Mouse (Mus musculus) cerebellum, adult 18-20 months (tissue): Measurements from ENCODE around the gene Ccdc162.
"Not testable (repeated sequence)": the region's sequence is repeated elsewhere in the genome, so short reads cannot be mapped to it uniquely, and the experiment has no call there.

Experiments used
- DNase-seq, 2 experiments: peaks; one replicate each; pipeline ENCODE4 v3.0.0; 2021

Ccdc162 gene

GRCm38 (mm10) chr10:41690978-41691377, 25.5 kb downstream of the Ccdc162 start:
- no peak for DNase-seq

DNA sequence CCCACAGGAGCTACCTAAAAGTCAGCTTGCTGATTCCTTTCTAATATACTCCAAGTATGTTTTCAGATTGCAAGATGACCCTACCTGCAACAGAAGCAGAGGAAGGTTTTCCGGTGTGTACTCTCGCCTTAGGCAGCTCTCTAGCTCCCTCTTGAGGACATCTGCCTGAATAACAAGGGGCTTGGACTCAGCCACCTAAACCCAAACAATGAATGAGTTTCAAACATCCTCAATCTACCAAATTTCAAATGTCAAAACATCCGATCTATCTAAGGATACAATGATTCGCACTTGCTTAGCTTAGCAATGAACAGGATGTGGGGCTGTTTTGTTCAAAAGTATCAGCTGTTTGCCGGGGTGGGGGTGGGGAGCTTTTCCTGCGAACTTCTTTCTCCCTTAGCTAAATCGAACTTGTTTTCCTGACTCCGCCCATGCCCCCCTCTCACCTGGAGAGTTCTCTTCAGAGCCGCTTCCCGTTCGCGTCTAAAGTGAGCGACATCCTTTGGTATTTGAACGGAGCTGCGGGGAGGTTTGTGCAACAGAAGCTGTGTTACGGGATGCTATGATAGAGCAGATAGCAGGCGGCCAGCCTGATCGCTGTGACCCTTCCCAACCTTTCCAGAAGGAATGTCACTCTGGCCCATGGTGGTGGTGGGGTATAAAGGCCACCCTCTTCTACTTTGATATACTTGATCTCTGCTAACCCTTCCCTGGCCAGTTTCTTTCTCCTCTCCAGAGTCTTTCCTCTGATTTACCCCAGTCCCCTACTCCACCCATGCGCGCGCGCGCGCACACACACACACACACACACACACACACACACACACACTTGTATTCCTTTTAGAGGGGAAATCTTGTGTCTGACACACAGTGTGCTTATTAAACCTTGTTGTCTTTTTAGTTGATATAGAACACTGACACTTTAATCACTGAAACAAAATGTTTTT, 26.2 kb downstream of the Ccdc162 start:
- DNase-seq = peak; percentile 66 to 77

GRCm38 (mm10) chr10:41684548-41684996, 31.9 kb downstream of the Ccdc162 start:
- DNase-seq = no peak

DNA sequence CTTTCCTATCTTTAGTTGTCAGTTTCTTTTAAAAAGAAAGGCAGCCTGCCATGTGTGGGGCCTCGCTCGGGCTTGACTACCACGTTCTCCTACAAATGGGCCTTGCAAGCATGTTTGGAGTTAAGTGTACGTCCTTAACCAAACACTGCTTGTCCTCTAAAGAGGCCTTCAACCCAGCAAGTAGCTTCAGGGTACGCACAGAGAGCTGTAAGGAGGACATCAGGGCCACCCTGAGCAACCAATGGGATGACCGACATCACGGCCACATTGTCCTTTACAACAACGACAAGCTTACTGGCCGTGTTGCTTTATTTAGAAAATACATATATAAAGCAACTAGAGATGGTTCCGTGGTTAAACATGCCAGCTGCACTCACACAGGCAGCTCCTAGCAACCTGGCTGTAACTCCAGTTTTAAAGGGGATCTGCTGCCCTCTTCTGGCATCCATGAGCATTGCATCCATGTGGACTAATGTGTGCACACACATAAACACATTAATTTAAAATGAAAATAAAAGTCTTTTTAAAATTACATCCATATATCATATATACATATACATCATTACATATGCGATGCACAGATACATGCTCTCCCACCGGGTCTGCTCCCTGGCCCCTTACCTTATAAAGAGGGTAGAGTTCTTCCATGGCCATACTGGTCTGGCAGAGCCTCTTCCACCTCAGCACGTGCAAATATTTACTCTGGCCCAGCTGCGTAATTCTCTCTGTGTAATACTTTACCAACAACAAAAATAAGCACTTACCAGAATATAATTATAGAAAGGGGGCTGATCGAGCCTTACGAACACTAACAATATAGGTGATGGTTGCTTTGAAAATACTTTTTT, 33.7 kb downstream of the Ccdc162 start:
- peak; percentile 86 to 90 for DNase-seq

DNA sequence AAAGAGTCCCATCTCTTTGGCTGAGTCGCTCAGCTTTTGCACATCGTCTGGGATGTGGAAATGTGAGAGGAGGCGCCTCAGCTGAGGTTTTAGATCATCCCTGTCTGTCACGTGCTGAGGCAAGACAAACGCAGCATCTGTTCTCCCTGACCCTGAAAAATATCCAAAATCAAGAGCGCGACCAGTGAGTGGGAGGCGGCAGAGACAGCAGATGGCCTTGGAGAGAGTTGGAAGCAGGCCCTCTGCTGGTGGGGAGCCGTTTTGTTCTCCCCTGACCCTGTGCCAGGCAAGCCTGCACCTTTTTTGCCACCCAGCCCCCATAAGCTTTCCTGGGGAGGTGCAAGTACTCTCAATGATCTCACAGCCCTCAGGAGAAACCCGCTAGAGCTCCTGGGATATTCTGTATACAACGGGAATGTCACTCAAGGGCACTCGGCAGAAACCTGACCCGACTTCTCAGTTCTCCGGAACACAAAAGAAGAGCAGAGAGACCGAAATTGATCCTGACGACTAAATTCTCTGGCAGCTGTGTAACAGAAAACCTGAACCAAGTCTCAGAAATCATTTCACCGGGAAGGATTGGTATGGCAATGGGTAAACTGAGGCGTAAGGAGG, 37.6 kb downstream of the Ccdc162 start:
- peak; percentile 92 for DNase-seq

GRCm38 (mm10) chr10:41677396-41677795, 39.0 kb downstream of the Ccdc162 start:
- DNase-seq = no peak

DNA sequence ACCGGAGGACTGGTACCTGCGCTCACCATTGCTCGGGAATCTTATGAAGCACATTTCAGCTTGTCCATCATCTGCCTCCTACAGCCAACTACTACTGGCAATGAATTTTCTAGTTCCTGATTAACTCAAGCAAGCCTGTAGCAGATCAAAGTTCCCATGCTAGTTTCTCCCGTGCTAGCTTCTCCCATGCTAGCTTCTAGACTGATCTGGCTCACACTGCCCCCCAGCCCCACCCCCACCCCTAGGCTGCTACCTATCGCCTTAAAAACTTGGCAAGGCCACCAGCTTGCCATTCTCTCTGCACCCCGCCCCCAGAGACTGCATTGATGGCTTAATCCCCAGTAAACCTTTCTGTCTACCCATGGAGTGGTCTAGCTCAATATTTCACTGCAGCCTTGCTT, 39.8 kb downstream of the Ccdc162 start:
- DNase-seq = no peak

DNA sequence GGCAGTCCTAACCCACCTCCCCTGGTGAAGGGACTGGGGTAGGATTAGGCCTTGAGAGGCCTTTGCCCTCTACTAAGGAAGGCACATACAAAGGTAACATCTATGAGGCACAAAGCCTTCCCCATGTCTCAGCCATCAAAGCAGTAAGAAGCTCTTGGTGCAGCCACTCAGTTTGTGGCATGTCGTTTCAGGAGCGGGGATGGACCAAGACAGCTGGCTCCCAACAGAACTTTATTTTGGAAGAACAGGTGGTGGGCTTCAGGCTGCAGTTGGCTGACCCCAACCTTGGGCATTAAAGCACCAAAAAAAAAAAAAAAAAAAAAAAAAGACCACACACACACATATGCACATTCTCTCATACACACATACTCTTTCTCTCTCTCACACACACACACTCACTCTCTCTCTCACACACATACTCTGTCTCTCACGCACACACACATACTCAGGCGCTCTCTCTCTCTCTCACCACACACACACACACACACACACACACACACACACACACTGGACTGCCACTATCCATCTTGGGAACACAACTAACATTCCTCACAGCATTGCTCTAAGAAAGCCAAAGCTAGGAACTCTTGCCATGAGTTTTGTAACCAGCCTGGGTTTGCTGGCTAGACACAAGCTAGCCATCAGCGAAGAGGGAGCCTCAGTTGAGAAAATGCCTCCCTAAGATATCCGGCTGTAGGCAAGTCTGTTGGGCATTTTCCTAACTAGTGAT, 40.4 kb downstream of the Ccdc162 start:
- no peak for DNase-seq

- DNase-seq = no peak
Measured at GRCm38 (mm10) chr10:41675243-41675642, 41.2 kb downstream of the Ccdc162 start.

DNA sequence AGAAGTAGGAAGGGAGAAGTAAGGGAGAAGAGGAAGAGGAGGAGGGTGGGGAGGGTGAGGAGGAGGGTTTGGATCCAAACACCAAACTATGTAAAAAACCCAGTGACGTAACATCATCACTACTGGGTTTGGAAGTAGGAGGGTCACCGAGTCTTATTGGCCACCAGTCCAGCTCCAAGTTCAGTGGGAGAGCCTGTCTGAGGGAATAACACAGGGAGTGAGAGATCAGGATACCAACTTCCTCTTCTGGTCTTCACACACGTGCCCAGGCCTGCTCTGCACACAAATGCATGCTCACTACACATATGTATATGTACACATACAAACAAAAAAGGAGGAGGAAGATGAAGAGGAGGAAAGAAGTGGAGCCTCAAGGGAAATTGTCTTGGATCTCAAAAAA, 42.1 kb downstream of the Ccdc162 start:
- DNase-seq = no peak

GRCm38 (mm10) chr10:41670196-41670595, 46.2 kb downstream of the Ccdc162 start:
- no peak for DNase-seq

DNA sequence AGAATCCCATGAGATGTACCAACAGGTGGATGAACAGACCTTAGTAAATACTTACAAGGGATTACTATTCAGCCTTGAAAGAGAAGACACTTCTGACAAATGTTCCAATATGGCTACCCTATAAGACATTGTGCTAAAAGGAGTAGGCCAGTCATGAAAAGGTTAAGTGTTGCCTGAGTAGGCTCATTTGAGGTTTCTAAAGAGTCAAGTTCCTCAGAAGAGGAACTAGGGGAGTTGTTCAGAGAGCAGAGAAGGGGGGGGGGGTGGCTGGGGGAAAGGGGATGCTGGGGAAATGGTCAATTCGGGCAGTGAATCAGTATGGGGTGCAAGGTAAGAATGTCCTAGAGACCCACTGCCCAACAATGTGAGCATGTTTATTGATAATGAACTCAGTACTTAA, 50.9 kb downstream of the Ccdc162 start:
- DNase-seq = no peak

DNA sequence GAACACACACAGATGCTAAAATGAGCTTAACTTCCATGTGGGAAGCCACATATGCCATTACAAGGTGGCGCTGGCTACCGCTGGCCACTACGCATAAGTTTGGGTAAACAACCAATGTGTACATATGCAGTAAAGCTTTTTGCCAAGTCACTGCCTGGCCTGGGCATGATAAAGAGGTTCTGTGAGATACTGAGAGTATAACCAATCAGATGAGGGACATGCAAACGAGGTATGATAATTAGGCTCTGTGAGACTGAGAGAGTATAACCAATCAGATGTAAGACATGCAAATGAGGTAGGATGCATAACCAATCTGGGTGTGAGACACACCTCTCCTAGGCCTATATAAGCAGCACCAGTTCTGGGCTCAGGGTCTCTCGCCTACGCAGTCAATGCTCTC, 56.8 kb downstream of the Ccdc162 start:
- not testable (repeated sequence) for DNase-seq

DNA sequence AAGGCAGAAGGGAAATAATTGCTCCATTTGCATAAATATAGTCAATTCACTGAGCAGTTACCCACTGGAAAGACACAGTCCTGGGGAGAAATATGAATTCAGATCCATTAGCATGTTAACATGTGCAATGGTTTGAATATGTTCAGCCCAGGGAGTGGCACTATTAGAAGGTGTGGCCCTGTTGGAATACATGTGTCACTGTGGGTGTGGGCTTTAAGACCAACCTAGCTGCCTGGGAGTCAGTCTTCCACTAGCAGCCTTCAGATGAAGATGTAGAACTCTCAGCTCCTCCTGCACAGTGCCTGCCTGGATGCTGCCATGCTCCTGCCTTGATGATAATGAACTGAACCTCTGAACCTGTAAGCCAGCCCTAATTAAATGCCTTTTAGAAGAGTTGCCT, 60.8 kb downstream of the Ccdc162 start:
- not testable (repeated sequence) for DNase-seq

GRCm38 (mm10) chr10:41652988-41653387, 63.4 kb downstream of the Ccdc162 start:
- no peak for DNase-seq

DNA sequence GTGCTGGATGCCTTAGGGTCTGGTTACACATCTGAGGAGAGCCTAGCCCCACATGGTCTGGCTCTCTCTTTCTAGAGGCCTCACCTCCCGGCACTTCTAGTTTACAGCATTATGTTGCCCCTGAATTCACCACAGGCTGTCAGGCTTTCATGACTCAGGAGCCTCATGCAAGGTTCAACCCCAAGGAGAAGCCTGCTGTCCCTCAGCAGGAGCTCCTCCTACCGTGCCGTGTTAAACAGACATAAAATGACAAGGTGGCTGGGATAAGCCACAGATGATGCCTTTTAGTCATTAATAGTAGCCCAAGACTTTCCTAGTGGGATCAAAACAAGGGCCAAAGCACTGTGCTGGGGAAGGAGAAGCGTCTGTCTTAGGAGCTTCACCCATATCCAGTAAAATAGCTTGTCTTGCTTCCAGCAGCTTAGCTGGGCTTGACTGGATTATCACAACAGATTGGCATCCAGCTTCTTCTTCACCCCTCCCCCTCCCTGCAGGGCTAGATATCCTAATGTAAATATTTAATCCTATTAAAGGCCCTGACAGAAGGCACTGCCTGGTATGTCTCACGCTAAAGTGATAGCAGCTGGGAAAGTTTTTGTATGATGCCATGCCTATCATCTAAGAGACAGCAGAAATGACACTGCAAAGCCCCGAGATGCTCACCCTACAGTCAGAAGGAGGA, 64.2 kb downstream of the Ccdc162 start:
- DNase-seq = no peak

DNA sequence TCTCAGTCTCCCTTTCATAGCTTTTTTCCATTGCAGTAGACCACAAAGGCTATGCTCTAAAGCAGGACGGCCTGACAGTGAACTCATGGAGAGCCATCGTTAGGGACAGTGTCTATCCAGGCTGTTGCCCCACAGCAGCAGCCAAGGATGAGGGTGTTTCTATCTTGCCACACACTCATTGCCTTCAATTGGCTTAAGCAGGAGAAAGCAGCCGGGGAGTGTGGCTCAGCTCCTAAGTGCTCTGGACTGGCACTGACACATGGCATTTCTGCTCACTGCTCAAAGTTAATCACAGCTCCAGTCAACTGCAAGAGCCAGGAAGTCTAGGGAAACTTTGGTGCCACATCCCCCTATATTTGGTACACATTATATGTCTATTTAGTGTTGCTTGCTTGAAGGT, 64.9 kb downstream of the Ccdc162 start:
- DNase-seq = no peak

DNA sequence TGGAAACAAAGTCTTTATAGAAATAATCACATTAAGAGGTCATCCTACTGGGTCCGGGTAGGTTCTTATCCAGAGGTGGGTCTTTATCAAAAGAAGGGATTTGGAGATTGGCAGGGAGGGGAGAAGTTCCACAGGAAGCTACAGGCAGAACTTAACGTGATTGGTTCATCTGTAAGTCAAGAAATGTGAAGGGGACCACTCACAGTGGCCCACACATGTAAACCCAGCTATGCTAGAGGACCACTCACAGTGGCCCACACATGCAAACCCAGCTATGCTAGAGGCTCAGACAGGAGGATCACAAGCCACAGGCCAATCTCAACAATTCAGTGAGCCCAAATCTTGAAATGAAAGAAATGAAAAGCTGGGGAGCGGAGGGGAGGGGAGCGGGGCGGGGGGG, 67.2 kb downstream of the Ccdc162 start:
- DNase-seq = no peak

DNA sequence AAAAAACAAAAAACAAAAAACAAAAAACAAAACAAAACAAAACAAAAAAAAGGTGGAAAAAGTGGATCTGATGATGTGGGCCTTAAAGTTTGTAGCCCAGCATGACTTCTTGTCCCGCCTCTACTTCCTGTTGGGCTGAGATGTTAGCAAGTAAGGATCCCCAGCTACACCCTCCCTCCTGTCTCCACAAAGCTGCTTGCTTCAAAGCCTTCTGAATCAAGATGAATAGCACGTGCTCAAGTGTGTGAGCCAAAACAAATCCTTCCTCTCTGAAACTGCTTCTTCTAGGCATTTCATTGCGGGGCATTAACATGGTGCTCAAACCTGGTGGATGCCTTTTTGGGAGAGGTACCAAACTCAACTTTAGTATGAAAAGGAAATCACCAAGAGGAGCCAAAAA, 77.7 kb downstream of the Ccdc162 start:
- no peak for DNase-seq

DNA sequence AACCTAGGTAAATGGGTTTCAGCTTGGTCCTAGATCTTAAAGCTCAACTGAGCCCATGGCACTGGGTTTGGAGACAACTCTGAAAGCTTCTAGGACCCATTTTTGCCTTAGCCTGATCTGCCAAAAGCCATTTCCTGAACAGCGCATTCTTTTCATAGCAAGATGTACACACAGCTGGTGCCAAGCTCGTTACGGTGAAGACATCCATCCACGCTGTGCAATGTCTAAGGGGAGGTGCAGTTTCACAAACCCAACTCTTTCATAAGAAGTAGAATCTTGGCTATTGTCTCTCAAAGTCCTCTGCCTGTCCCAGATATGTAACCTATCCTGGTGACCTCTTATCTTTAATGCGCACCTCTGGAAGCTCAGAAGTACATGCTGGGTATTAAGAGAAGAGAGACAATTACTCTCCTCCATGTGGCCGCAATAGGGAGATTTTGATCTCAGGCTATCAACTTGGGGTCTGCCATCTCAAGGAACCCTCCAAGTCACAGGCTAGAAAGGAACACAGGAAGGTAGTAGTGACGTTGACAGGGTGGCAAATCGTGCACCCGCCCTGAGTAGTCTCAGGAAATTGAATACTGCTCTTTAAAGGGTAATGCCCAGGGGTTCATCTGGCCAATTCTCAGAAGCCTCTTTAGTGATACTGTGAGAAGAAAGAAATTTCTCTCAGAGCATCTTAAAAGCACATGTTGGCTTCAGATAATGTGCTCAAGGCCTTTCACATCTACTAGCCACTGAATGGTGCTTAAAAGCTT, 81.0 kb downstream of the Ccdc162 start:
- no peak for DNase-seq

DNA sequence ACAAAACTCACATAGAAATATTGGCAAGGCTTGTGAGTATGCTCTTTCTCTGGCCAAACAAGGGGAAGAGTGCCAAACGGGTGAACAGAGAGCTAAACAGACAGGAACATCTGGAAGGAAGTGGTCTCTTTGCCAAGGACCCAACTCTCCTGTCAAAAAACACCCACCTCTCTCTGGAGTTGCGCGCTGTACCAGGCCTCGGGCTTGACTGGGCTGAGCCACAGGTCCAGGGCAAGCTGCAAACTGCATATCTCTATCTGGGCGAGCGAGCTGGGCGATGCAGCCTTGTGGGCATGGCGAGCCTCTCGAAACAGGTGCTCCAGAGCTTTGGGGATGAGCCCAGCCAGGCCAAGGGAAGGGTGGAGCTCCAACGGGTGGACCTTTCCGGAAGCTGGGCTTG, 82.6 kb downstream of the Ccdc162 start:
- DNase-seq = no peak
